Mouse (Mus musculus) limb, embryonic 14.5 days (tissue): ENCODE measurements around the gene Mphosph10. TPM values are rescaled to one million over a fixed set of nuclear protein-coding genes. Genes with fewer than 3 reads are reported as not detected.
A peak's percentile ranks its signal among the peaks of the same experiment; 100 is the strongest.

Experiments used
- ATAC-seq: fragments of 200-750 bp; cut with Nextera tagmentation; 2 replicates; pipeline ENCODE4 v1.8.0; 2017; ENCODE audit warnings: low read depth, moderate number of reproducible peaks, moderate TSS enrichment; ENCODE audit not compliant: low FRiP score
- DNase-seq: peaks from one replicate; pipeline ENCODE4 v3.0.0-alpha.2; 2015; ENCODE audit warnings: low spot score
- H3K27ac ChIP-seq: fragments of 300-500 bp; sonication (generic); replicated peaks from 2 replicates; pipeline ENCODE4 v1.5.1; 2014; ENCODE audit warnings: low read depth, mild to moderate bottlenecking, low read length, moderate library complexity, mixed read lengths
- H3K27me3 ChIP-seq: fragments of 300-500 bp; sonication (generic); 2 replicates; pipeline ENCODE4 v1.6.1; 2014; ENCODE audit warnings: low read length, mixed read lengths; ENCODE audit not compliant: control insufficient read depth, insufficient read depth
- H3K36me3 ChIP-seq: fragments of 300-500 bp; sonication (generic); 2 replicates; pipeline ENCODE4 v1.6.1; 2014; ENCODE audit warnings: mild to moderate bottlenecking, low read length, moderate library complexity, mixed read lengths; ENCODE audit not compliant: control insufficient read depth, insufficient read depth
- H3K4me1 ChIP-seq: fragments of 300-500 bp; sonication (generic); 2 replicates; pipeline ENCODE4 v1.6.1; 2014; ENCODE audit warnings: antibody characterized with exemption, low read length, mixed read lengths; ENCODE audit not compliant: control insufficient read depth, insufficient read depth
- H3K4me2 ChIP-seq: fragments of 300-500 bp; sonication (generic); replicated peaks from 2 replicates; pipeline ENCODE4 v1.6.1; 2014; ENCODE audit warnings: low read depth, mild to moderate bottlenecking, low read length, moderate library complexity; ENCODE audit not compliant: severe bottlenecking
- H3K4me3 ChIP-seq: fragments of 300-500 bp; sonication (generic); replicated peaks from 2 replicates; pipeline ENCODE4 v1.5.1; 2014; ENCODE audit warnings: low read length
- H3K9ac ChIP-seq: fragments of 300-500 bp; sonication (generic); 2 replicates; pipeline ENCODE4 v1.6.1; 2014; ENCODE audit warnings: mild to moderate bottlenecking, low read depth, low read length, moderate library complexity; ENCODE audit not compliant: severe bottlenecking
- H3K9me3 ChIP-seq: fragments of 300-500 bp; sonication (generic); 2 replicates; pipeline ENCODE4 v1.6.1; 2016; ENCODE audit warnings: low read length; ENCODE audit not compliant: control insufficient read depth
- POLR2A ChIP-seq: fragments of 200-500 bp; IDR thresholded peaks from 2 replicates; pipeline ENCODE4 v1.8.0; 2012; ENCODE audit warnings: inconsistent platforms, mild to moderate bottlenecking, moderate library complexity, borderline replicate concordance; ENCODE audit not compliant: insufficient read depth, insufficient read length; ENCODE audit errors: extremely low read depth
- WGBS: fragments of 180-500 bp; shearing (Covaris S2); extraction: QIAGEN DNeasy Blood & Tissue Kit; methylation state at CpG from one replicate; pipeline ENCODE4 v1.1.7; 2014; 5-methylcytosine and 5-hydroxymethylcytosine counted together
- polyA plus RNA-seq, 2 experiments: library from polyadenylated mRNA; depleted of rRNA in 1 of 2; stranded (reverse) in 1 of 2; unstranded in 1 of 2; fragments of >200 nt; fragmentation: Nextera tagmentation in 1 of 2; extraction: Ambion mirVana in 1 of 2; gene quantifications; 2 replicates each; pipeline versions ENCODE4 v1.2.1 to v1.2.3; 2012 to 2014

Mphosph10 gene
- polyA plus RNA-seq, 2 experiments, result 20.6 to 38.9 TPM

GRCm38 (mm10) chr7:64402452-64402851 is 10.4 kb upstream of the Mphosph10 start:
- H3K36me3 ChIP-seq, result no peaks in the 10 kb centered on the region; the same call in 1 of the 2 replicates
- no peak overlapping the region for H3K9ac ChIP-seq
- H3K27me3 ChIP-seq, result no peaks in the 10 kb centered on the region
- DNase-seq (no peak), ATAC-seq (no peak)
- no peak overlapping the region for H3K4me2 ChIP-seq
- H3K4me1 ChIP-seq, result no peaks in the 10 kb centered on the region
- no peaks in the 10 kb centered on the region for H3K9me3 ChIP-seq
- no peak overlapping the region for H3K4me3 ChIP-seq
- WGBS, result 85% methylated on average over 4 of the region's 4 CpGs
- TF ChIP-seq POLR2A, result no peak
- no peak overlapping the region for H3K27ac ChIP-seq

GRCm38 (mm10) chr7:64400725-64401124 is 8.7 kb upstream of the Mphosph10 start:
- Histone ChIP-seq H3K9me3 (no peaks in the 10 kb centered on the region), H3K27me3 (no peaks in the 10 kb centered on the region), H3K4me3 (no peak overlapping the region), H3K9ac (no peak overlapping the region), H3K36me3 (no peaks in the 10 kb centered on the region; the same call in 1 of the 2 replicates), H3K27ac (no peak overlapping the region), H3K4me1 (no peaks in the 10 kb centered on the region), H3K4me2 (no peak overlapping the region)
- no peak for DNase-seq
- WGBS, result 96% methylated on average over 1 of the region's 1 CpGs
- TF ChIP-seq POLR2A, result no peak
- no peak for ATAC-seq

GRCm38 (mm10) chr7:64392819-64393151 is 717 bp upstream of the Mphosph10 start:
- peaks cover 19% of the 10 kb centered on the region for H3K36me3 ChIP-seq
- no peaks in the 10 kb centered on the region for H3K27me3 ChIP-seq
- ATAC-seq (peak; percentile 23), DNase-seq (no peak)
- peaks cover 4% of the 10 kb centered on the region; the same call in 1 of the 2 replicates for H3K4me1 ChIP-seq
- H3K4me2 ChIP-seq, result peak overlapping the region; percentile 62
- peak overlapping the region; percentile 85 for H3K27ac ChIP-seq
- WGBS, result 1% methylated on average over 15 of the region's 15 CpGs
- no peaks in the 10 kb centered on the region for H3K9me3 ChIP-seq
- H3K9ac ChIP-seq, result peak overlapping the region; percentile 72
- TF ChIP-seq POLR2A, result no peak
- H3K4me3 ChIP-seq, result peak overlapping the region; percentile 74

- no peak overlapping the region for H3K27ac ChIP-seq
- peaks cover 4% of the 10 kb centered on the region; the same call in 1 of the 2 replicates for H3K4me1 ChIP-seq
- no peaks in the 10 kb centered on the region for H3K27me3 ChIP-seq
- DNase-seq, result no peak
- 3% methylated on average over 7 of the region's 8 CpGs for WGBS
- no peak for ATAC-seq
- peak overlapping the region; percentile 94 for H3K4me2 ChIP-seq
- H3K9ac ChIP-seq, result peak overlapping the region; percentile 72
- peaks cover 31% of the 10 kb centered on the region for H3K36me3 ChIP-seq
- no peaks in the 10 kb centered on the region for H3K9me3 ChIP-seq
- H3K4me3 ChIP-seq, result peak overlapping the region; percentile 74
- TF ChIP-seq POLR2A, result no peak
These were observed 589 bp downstream of the Mphosph10 start for GRCm38 (mm10) chr7:64391479-64391878.

GRCm38 (mm10) chr7:64373830-64374562 is 18.1 kb downstream of the Mphosph10 start, which contains the start of gene Fan1:
Gene Fan1, minus strand, starts transcription at chr7:64374095.
- no peaks in the 10 kb centered on the region for H3K9me3 ChIP-seq
- 7% methylated on average over 27 of the region's 27 CpGs for WGBS
- peak; percentile 94; the same call in 1 of the 2 replicates for TF ChIP-seq POLR2A
- H3K27me3 ChIP-seq, result no peaks in the 10 kb centered on the region
- ATAC-seq (peak; percentile 94), DNase-seq (peak; percentile 87)
- peak within 1 kb of the TSS; percentile 70 for H3K9ac ChIP-seq
- peaks cover 43% of the 10 kb centered on the region for H3K36me3 ChIP-seq
- H3K27ac ChIP-seq, result peak within 1 kb of the TSS; percentile 94
- peak within 1 kb of the TSS; percentile 55 for H3K4me3 ChIP-seq
- H3K4me2 ChIP-seq, result peak within 1 kb of the TSS; percentile 55
- peaks cover 5% of the 10 kb centered on the region; the same call in 1 of the 2 replicates for H3K4me1 ChIP-seq
